In genomic region chr13:38935856-38936446, GRCm38 (mm10) we compare ENCODE assay signal across 29 mouse cellular contexts. TPM values are rescaled to one million over a fixed set of nuclear protein-coding genes. Genes with fewer than 3 reads are reported as not detected.
DNase-seq lines count a peak whose midpoint lies in the region; ATAC-seq lines count a peak whose summit lies in the region.
"Had no signal": no experiment of that assay in that cellular context is flagged by ENCODE, and none has a peak within 500 bp of the region (broad histone marks: within the 10 kb centered on the region; RNA-seq: fewer than 3 reads in every experiment).

No protein-coding gene starts in this region.

- H3K9me3 ChIP-seq in neural tube, embryonic 15.5 days (replicated peaks) = no peaks in the 10 kb centered on the region
- H3K9me3 ChIP-seq: hindbrain, embryonic 12.5 days; intestine, embryonic 15.5 days; limb, embryonic 12.5 days; liver, embryonic 15.5 days; midbrain, embryonic 10.5 days; midbrain, embryonic 15.5 days; neural tube, embryonic 12.5 days had no signal

- 97% methylated on average over 10 of the region's 10 CpGs for WGBS in neural tube, embryonic 15.5 days

- ATAC-seq in CD4-positive, CD25-positive, alpha-beta regulatory T cell, adult 4 months = no peak
- no peak for ATAC-seq in neural tube, embryonic 15.5 days (ENCODE audit: low FRiP score)
- ATAC-seq: forebrain, postnatal 0 days; hindbrain, postnatal 0 days; intestine, embryonic 15.5 days; midbrain, embryonic 15.5 days had no signal

- no peaks in the 10 kb centered on the region for H3K27me3 ChIP-seq in neural tube, embryonic 15.5 days (replicated peaks)
- H3K27me3 ChIP-seq: hindbrain, embryonic 12.5 days; intestine, embryonic 15.5 days; limb, embryonic 12.5 days; liver, embryonic 15.5 days; midbrain, embryonic 15.5 days; neural tube, embryonic 12.5 days had no signal

- no peak overlapping the region for H3K27ac ChIP-seq in neural tube, embryonic 15.5 days (replicated peaks)
- H3K27ac ChIP-seq: heart, adult 2 months; hindbrain, embryonic 12.5 days; hindbrain, postnatal 0 days; intestine, embryonic 15.5 days; limb, embryonic 12.5 days; liver, embryonic 15.5 days; midbrain, embryonic 10.5 days; midbrain, embryonic 15.5 days; neural tube, embryonic 12.5 days; stomach, postnatal 0 days had no signal

- no peak overlapping the region for H3K4me2 ChIP-seq in neural tube, embryonic 15.5 days
- H3K4me2 ChIP-seq: hindbrain, embryonic 12.5 days; intestine, embryonic 15.5 days; limb, embryonic 12.5 days; liver, embryonic 15.5 days; lung, embryonic 14.5 days; midbrain, embryonic 15.5 days; neural tube, embryonic 12.5 days had no signal

- H3K4me1 ChIP-seq in neural tube, embryonic 15.5 days = no peaks in the 10 kb centered on the region
- H3K4me1 ChIP-seq: hindbrain, embryonic 12.5 days; intestine, embryonic 15.5 days; limb, embryonic 12.5 days; liver, embryonic 15.5 days; midbrain, embryonic 10.5 days; midbrain, embryonic 15.5 days; neural tube, embryonic 12.5 days had no signal

- H3K36me3 ChIP-seq in neural tube, embryonic 15.5 days = peaks cover 50% of the 10 kb centered on the region

- intact Hi-C loops in gastrocnemius, postnatal 14 days (cut with DNase I; ENCODE audit: low total_unique reads) = no loop called here

- no peak overlapping the region for H3K9ac ChIP-seq in neural tube, embryonic 15.5 days (replicated peaks)
- H3K9ac ChIP-seq: forebrain, postnatal 0 days; hindbrain, embryonic 12.5 days; intestine, embryonic 15.5 days; limb, embryonic 12.5 days; liver, embryonic 15.5 days; lung, embryonic 14.5 days; midbrain, embryonic 15.5 days; neural tube, embryonic 12.5 days had no signal

- no peak overlapping the region for H3K4me3 ChIP-seq in neural tube, embryonic 15.5 days (replicated peaks)
- H3K4me3 ChIP-seq: erythroblast, embryonic 14.5 days; heart, adult 2 months; hindbrain, embryonic 12.5 days; intestine, embryonic 15.5 days; limb, embryonic 12.5 days; liver, embryonic 15.5 days; midbrain, embryonic 10.5 days; midbrain, embryonic 15.5 days; neural tube, embryonic 12.5 days had no signal

- DNase-seq in CD4-positive, CD25-positive, alpha-beta regulatory T cell, adult 2 months (ENCODE audit: low read depth, low spot score) = peak; percentile 25
- DNase-seq in gastrocnemius, adult 8-10 months (ENCODE audit: low spot score in 2 of 2) = peak; percentile 23 to 34
- DNase-seq in gastrocnemius, postnatal 10 days = no peak
- peak; percentile 56 for DNase-seq in adrenal gland, adult 8-10 months
- DNase-seq in gastrocnemius, postnatal 14 days = peak; percentile 10
- no peak for DNase-seq in lung, postnatal 10 days
- DNase-seq: cerebellum, adult 2 months; cerebellum, postnatal 14 days; forebrain, postnatal 0 days; heart, adult 2 months; heart, postnatal 14 days; kidney, adult 2 months; kidney, postnatal 10 days; lung, embryonic 14.5 days; right cerebral cortex, postnatal 14 days; spleen, adult 18-20 months; thymus, adult 18-20 months had no signal

RNA-seq across cellular contexts. Expression of gene Slc35b3, which starts 24.7 kb away (rescaled TPM):
- 10 to 100 TPM; 75.2 to 83.9 TPM for polyA plus RNA-seq in CD4-positive, CD25-positive, alpha-beta regulatory T cell, adult 4 months (2017; shearing (Covaris generic))
- 1 to 10 TPM; 1.0 to 2.4 (median 2.0) TPM for total RNA-seq in gastrocnemius, adult 8-10 months (2022)
- total RNA-seq in gastrocnemius, postnatal 10 days (2021) = 1 to 10 TPM; 5.0 to 6.3 TPM
- 10 to 100 TPM; 19.5 to 30.8 (median 25.3) TPM for total RNA-seq in adrenal gland, adult 8-10 months (2022)
- total RNA-seq in gastrocnemius, postnatal 14 days (2021) = 1 to 10 TPM; 3.5 to 3.9 TPM
- 28.5 and 33.6 TPM in 2 replicates for polyA plus RNA-seq in neural tube, embryonic 15.5 days (2015; fragmentation: Nextera tagmentation; extraction: Ambion mirVana)

Comparison
In these comparisons a context has a peak if more than half of its experiments do, and no peak if none do; other contexts are left out.
1. DNase-seq: peak in CD4-positive, CD25-positive, alpha-beta regulatory T cell, adult 2 months (single experiment), gastrocnemius, adult 8-10 months (2 of 2), adrenal gland, adult 8-10 months (single experiment) and gastrocnemius, postnatal 14 days (single experiment); none in gastrocnemius, postnatal 10 days (single experiment) and lung, postnatal 10 days (single experiment).